Mouse (Mus musculus): Measurements from ENCODE around the gene Wdr74.

- TF ChIP-seq CTCF (IDR thresholded peaks at IDR 0.05; ENCODE audit: low read depth, low read length) (no peak), POLR2A (IDR thresholded peaks at IDR 0.05; ENCODE audit: insufficient read depth, low read length) (peak; percentile 74)
Measured at GRCm38 (mm10) chr19:8774086-8774835, 38.6 kb downstream of the Wdr74 start, which contains the start of gene Tmem179b.
